Mouse (Mus musculus): ENCODE measurements around the gene 1110051M20Rik.

Gene 1110051M20Rik

GRCm38 (mm10) chr2:91258830-91259229 is 185.7 kb downstream of the 1110051M20Rik start:
- no peak for DNase-seq (ENCODE audit: low spot score)

- DNase-seq (ENCODE audit: low spot score), result no peak
Measured at GRCm38 (mm10) chr2:91258054-91258453, 186.4 kb downstream of the 1110051M20Rik start.

GRCm38 (mm10) chr2:91257126-91257980 is 187.2 kb downstream of the 1110051M20Rik start:
- DNase-seq (ENCODE audit: low spot score), result peak; percentile 24

GRCm38 (mm10) chr2:91256256-91257125 is 188.0 kb downstream of the 1110051M20Rik start:
- DNase-seq (ENCODE audit: low spot score), result peak; percentile 24

GRCm38 (mm10) chr2:91255661-91256150 is 188.8 kb downstream of the 1110051M20Rik start, which contains the start of gene Pacsin3:
Gene Pacsin3 (plus strand): TSS chr2:91255954.
- DNase-seq (ENCODE audit: low spot score), result no peak

GRCm38 (mm10) chr2:91254725-91255380 is 189.7 kb downstream of the 1110051M20Rik start:
- no peak for DNase-seq (ENCODE audit: low spot score)

GRCm38 (mm10) chr2:91252512-91252911 is 192.0 kb downstream of the 1110051M20Rik start:
- no peak for DNase-seq (ENCODE audit: low spot score)

- DNase-seq (ENCODE audit: low spot score), result no peak
Measured at GRCm38 (mm10) chr2:91252001-91252400, 192.5 kb downstream of the 1110051M20Rik start.

- DNase-seq (ENCODE audit: low spot score), result no peak
Measured at GRCm38 (mm10) chr2:91248366-91248765, 196.1 kb downstream of the 1110051M20Rik start.

- DNase-seq (ENCODE audit: low spot score), result no peak
Measured at GRCm38 (mm10) chr2:91244557-91245228, 199.8 kb downstream of the 1110051M20Rik start.

GRCm38 (mm10) chr2:91243416-91243815 is 201.1 kb downstream of the 1110051M20Rik start:
- no peak for DNase-seq (ENCODE audit: low spot score)

GRCm38 (mm10) chr2:91242547-91242946 is 202.0 kb downstream of the 1110051M20Rik start:
- DNase-seq (ENCODE audit: low spot score), result no peak

GRCm38 (mm10) chr2:91237511-91238080 is 206.9 kb downstream of the 1110051M20Rik start:
- peak; percentile 26 for DNase-seq (ENCODE audit: low spot score)

- peak; percentile 92 for DNase-seq (ENCODE audit: low spot score)
Measured at GRCm38 (mm10) chr2:91236601-91237510, 207.6 kb downstream of the 1110051M20Rik start, which contains the start of gene Ddb2. Gene Ddb2 (minus strand): TSS chr2:91236982.

- no peak for DNase-seq (ENCODE audit: low spot score)
Measured at GRCm38 (mm10) chr2:91229735-91230134, 214.8 kb downstream of the 1110051M20Rik start.

All from lung, postnatal 25 days (tissue).